Mouse (Mus musculus) urinary bladder, postnatal 0 days (tissue): ENCODE measurements around the gene Vasp. TPM values are rescaled to one million over a fixed set of nuclear protein-coding genes. Genes with fewer than 3 reads are reported as not detected.

Experiments
- polyA plus RNA-seq: library from polyadenylated mRNA; unstranded; fragments of >200 nt; fragmentation: Nextera tagmentation; extraction: Ambion mirVana; gene quantifications from 2 replicates; pipeline ENCODE4 v1.2.1, GENCODE M21; 2015

Gene Vasp
- 110 and 122 TPM in 2 replicates for polyA plus RNA-seq

GRCm38 (mm10) chr7:19271238-19272172 is at the start of gene Vasp:
Gene Vasp (minus strand): TSS chr7:19271817.

GRCm38 (mm10) chr7:19309884-19310641 is 38.4 kb upstream of the Vasp start, which contains the start of gene Fosb:
Gene Fosb (minus strand): TSS chr7:19310051.

GRCm38 (mm10) chr7:19282385-19282784 is 10.8 kb upstream of the Vasp start, which contains the start of gene Rtn2:
Gene Rtn2 (plus strand): TSS chr7:19282624.

GRCm38 (mm10) chr7:19279581-19280114 is 8.0 kb upstream of the Vasp start, which contains the start of gene Ppm1n:
Gene Ppm1n (minus strand): TSS chr7:19280064.

GRCm38 (mm10) chr7:19227883-19228792 is 43.5 kb downstream of the Vasp start, which contains the start of gene Opa3:
Gene Opa3 (plus strand): TSS chr7:19228334.

GRCm38 (mm10) chr7:19211996-19212755 is 59.4 kb downstream of the Vasp start, which contains the start of gene Gpr4:
Gene Gpr4 (plus strand): TSS chr7:19212538.

Other genes starting within 250 kb of the Vasp start
- not detected in 2 replicates for gene Foxa3, start 248.3 kb downstream of the Vasp start, polyA plus RNA-seq
- 10.3 and 10.6 TPM in 2 replicates for gene Sympk, start 247.4 kb downstream of the Vasp start, polyA plus RNA-seq
- gene Rsph6a, start 217.1 kb downstream of the Vasp start, polyA plus RNA-seq, result not detected in 2 replicates
- 7.3 and 9.4 TPM in 2 replicates for gene Dmwd, start 195.6 kb downstream of the Vasp start, polyA plus RNA-seq
- 567 and 705 TPM in 2 replicates for gene Dmpk, start 188.0 kb downstream of the Vasp start, polyA plus RNA-seq
- gene Six5, start 177.2 kb downstream of the Vasp start, polyA plus RNA-seq, result 28.4 and 30.6 TPM in 2 replicates
- gene Gm4969, start 153.4 kb downstream of the Vasp start, polyA plus RNA-seq, result 0.71 and 1.3 TPM in 2 replicates
- 5.8 and 6.1 TPM in 2 replicates for gene Fbxo46, start 152.0 kb downstream of the Vasp start, polyA plus RNA-seq
- 11.9 and 12.2 TPM in 2 replicates for gene Qpctl, start 122.5 kb downstream of the Vasp start, polyA plus RNA-seq
- 189 and 191 TPM in 2 replicates for gene Snrpd2, start 122.1 kb downstream of the Vasp start, polyA plus RNA-seq
- 0.37 and 0.49 TPM in 2 replicates for gene Gipr, start 105.7 kb downstream of the Vasp start, polyA plus RNA-seq
- 26.0 and 26.1 TPM in 2 replicates for gene Eml2, start 95.4 kb downstream of the Vasp start, polyA plus RNA-seq
- gene Gpr4, start 59.3 kb downstream of the Vasp start, polyA plus RNA-seq, result 13.5 and 15.9 TPM in 2 replicates
- gene Opa3, start 43.5 kb downstream of the Vasp start, polyA plus RNA-seq, result 24.9 and 26.7 TPM in 2 replicates
- 0.37 TPM in 1 of 2 replicates, not detected in the other for gene Ppm1n, start 8.2 kb upstream of the Vasp start, polyA plus RNA-seq
- 19.9 and 21.9 TPM in 2 replicates for gene Rtn2, start 10.8 kb upstream of the Vasp start, polyA plus RNA-seq
- 0.57 and 0.75 TPM in 2 replicates for gene Fosb, start 38.2 kb upstream of the Vasp start, polyA plus RNA-seq
- gene Ercc1, start 73.0 kb upstream of the Vasp start, polyA plus RNA-seq, result 48.3 and 53.8 TPM in 2 replicates
- 13.3 and 13.8 TPM in 2 replicates for gene Cd3eap, start 87.7 kb upstream of the Vasp start, polyA plus RNA-seq
- gene Ppp1r13l, start 87.9 kb upstream of the Vasp start, polyA plus RNA-seq, result 9.7 and 11.9 TPM in 2 replicates
- gene Ercc2, start 110.2 kb upstream of the Vasp start, polyA plus RNA-seq, result 5.6 and 5.9 TPM in 2 replicates
- 4.7 and 5.9 TPM in 2 replicates for gene Klc3, start 132.3 kb upstream of the Vasp start, polyA plus RNA-seq
- gene Ckm, start 133.0 kb upstream of the Vasp start, polyA plus RNA-seq, result 875 and 934 TPM in 2 replicates
- gene Mark4, start 187.0 kb upstream of the Vasp start, polyA plus RNA-seq, result 3.7 and 4.3 TPM in 2 replicates
- 0.29 and 0.47 TPM in 2 replicates for gene Exoc3l2, start 191.5 kb upstream of the Vasp start, polyA plus RNA-seq
- 1.5 and 2.0 TPM in 2 replicates for gene Bloc1s3, start 236.6 kb upstream of the Vasp start, polyA plus RNA-seq
- gene Trappc6a, start 236.6 kb upstream of the Vasp start, polyA plus RNA-seq, result 82.5 and 88.1 TPM in 2 replicates
- 0.27 and 0.49 TPM in 2 replicates for gene Nkpd1, start 246.0 kb upstream of the Vasp start, polyA plus RNA-seq